Mouse (Mus musculus): ENCODE results near the gene Fggy. TPM values are rescaled to one million over a fixed set of nuclear protein-coding genes. Genes with fewer than 3 reads are reported as not detected.
A peak's percentile ranks its signal among the peaks of the same experiment; 100 is the strongest.

The Fggy gene
- polyA plus RNA-seq, 1 experiment from 2014 or later: 8.1 TPM

DNA sequence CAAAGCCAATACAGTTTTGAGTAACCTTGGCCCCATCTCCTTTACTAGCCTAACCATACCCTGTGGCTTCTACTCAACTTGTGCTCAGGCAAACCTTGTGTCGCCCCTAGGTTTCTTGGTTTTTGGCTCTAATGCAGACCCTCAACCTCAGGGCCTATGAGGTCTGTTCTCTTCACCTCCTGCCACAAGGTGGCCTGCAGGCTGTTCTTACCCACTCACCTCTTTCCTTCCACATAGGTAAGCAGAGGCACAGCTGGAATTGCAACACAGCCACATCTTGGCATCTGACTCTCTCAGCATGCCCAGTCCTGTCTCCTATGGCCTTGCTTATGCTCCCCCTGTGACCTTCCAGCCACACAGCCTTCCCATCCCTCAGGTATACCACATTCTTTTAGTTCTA lies 114.7 kb downstream of the Fggy start:
- Histone ChIP-seq H3K27ac (ENCODE audit: low read length) (no peak overlapping the region), H3K36me3 (ENCODE audit: control insufficient read depth, insufficient read depth, low read length) (no peaks in the 10 kb centered on the region), H3K9ac (replicated peaks; ENCODE audit: low read depth, low read length) (no peak overlapping the region), H3K9me3 (ENCODE audit: control insufficient read depth, low read depth, low read length) (no peaks in the 10 kb centered on the region), H3K4me2 (replicated peaks; ENCODE audit: low read depth, low read length) (no peak overlapping the region), H3K4me3 (ENCODE audit: low read depth, low read length) (no peak overlapping the region), H3K4me1 (ENCODE audit: control insufficient read depth, insufficient read depth, low read length) (no peaks in the 10 kb centered on the region), H3K27me3 (ENCODE audit: control insufficient read depth, insufficient read depth, low read length) (no peaks in the 10 kb centered on the region)
- WGBS: 93% methylated on average over 1 of the region's 1 CpGs
- no peak for ATAC-seq (ENCODE audit: insufficient number of reproducible peaks, insufficient read depth, low FRiP score, low read depth)

DNA sequence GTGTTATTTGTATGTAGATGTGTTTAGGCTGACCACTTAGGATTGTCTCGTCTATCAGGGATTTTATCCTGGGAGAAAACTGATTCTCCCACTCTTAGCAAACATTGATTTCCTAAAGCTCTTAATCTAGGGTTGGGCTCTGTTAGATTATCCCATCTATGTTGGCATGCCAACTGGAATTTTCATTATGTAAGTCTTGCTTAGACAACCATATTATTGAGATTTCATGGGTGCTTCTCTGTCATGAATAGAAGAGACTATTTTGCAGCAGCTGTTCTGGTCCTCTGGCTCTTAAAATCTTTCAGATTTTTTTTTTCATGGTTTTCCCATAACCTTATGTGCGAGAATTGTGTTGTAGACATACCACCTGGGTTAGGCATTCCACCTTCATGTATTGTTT lies 119.1 kb downstream of the Fggy start:
- no peak for ATAC-seq (ENCODE audit: insufficient number of reproducible peaks, insufficient read depth, low FRiP score, low read depth)
- WGBS: 82% methylated on average over 2 of the region's 2 CpGs

DNA sequence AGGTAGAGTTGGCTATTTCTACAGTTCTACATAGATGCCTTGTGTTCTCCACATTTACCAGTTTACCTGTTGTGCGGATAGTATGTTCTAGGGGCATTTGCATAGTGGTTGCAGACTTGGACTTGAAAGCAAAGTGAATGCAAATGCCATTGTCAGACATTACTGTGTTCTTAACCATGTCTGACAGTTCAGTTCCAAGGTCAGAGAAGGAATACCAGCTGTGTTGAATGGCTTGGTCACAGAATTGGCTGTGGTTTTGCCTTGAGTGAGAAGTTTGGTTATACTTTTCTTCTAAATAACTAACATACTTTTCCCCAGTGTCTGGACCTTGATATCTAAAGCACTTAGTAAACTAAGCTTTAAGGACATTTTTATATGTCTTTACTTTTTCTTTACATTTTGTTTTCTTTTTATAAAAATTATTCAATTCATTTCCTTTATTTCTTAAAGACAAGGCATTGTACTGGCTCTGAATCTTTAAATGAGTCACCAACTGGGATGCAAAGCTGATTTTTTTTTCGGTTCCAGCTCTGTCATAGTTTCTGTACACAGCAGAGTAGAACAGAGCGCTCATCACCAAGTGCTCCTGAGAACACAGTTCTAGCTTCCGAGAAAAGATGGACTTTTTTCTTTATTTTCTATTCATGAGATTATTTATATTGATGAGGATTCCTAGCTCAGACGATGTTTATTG lies 123.6 kb downstream of the Fggy start:
- Histone ChIP-seq H3K9ac (replicated peaks; ENCODE audit: low read depth, low read length) (no peak overlapping the region), H3K36me3 (ENCODE audit: control insufficient read depth, insufficient read depth, low read length) (no peaks in the 10 kb centered on the region), H3K27me3 (ENCODE audit: control insufficient read depth, insufficient read depth, low read length) (no peaks in the 10 kb centered on the region), H3K4me2 (replicated peaks; ENCODE audit: low read depth, low read length) (no peak overlapping the region), H3K4me3 (ENCODE audit: low read depth, low read length) (no peak overlapping the region), H3K27ac (ENCODE audit: low read length) (no peak overlapping the region), H3K4me1 (ENCODE audit: control insufficient read depth, insufficient read depth, low read length) (0 out of 2 replicates have a peak, but pooled peaks cover 4% of the 10 kb centered on the region), H3K9me3 (ENCODE audit: control insufficient read depth, low read depth, low read length) (no peaks in the 10 kb centered on the region)
- ATAC-seq (ENCODE audit: insufficient number of reproducible peaks, insufficient read depth, low FRiP score, low read depth): no peak
- 85% methylated on average over 5 of the region's 5 CpGs for WGBS

More for the DNA sequence above, 119.1 kb downstream of the Fggy start:
- no peaks in the 10 kb centered on the region for H3K9me3 ChIP-seq (ENCODE audit: control insufficient read depth, low read depth, low read length)
- no peaks in the 10 kb centered on the region for H3K27me3 ChIP-seq (ENCODE audit: control insufficient read depth, insufficient read depth, low read length)
- H3K36me3 ChIP-seq (ENCODE audit: control insufficient read depth, insufficient read depth, low read length): no peaks in the 10 kb centered on the region
- H3K27ac ChIP-seq (ENCODE audit: low read length): no peak overlapping the region
- no peak overlapping the region for H3K9ac ChIP-seq (replicated peaks; ENCODE audit: low read depth, low read length)
- no peaks in the 10 kb centered on the region for H3K4me1 ChIP-seq (ENCODE audit: control insufficient read depth, insufficient read depth, low read length)
- no peak overlapping the region for H3K4me2 ChIP-seq (replicated peaks; ENCODE audit: low read depth, low read length)
- H3K4me3 ChIP-seq (ENCODE audit: low read depth, low read length): no peak overlapping the region

DNA sequence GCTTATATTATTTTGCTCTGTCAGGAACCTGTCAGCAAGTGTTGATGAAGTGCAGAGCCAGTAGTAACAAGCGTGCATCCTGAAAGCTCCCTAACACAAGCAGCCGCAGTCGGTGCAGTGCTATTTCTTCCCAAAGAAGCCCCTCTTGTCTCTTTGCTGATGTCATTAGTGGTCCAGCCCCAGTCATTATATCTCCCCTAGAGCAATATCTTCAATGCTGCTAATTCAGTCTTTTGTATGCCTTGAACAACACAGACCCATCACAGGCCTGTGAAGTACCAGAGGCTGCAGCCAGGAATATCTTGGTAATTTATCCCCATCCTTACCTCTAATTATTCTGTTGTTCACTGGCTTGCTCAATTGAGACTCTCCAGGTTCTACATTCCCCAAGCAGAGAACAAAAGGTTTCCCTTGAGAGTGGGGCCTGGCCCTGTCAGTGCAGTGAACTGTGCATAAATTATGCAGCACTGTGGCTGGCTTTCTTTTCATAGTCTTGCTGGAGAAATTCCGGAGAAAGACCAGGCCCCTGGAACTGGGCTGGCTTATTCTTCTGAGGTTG lies 127.3 kb downstream of the Fggy start:
- Histone ChIP-seq H3K9me3 (ENCODE audit: control insufficient read depth, low read depth, low read length) (no peaks in the 10 kb centered on the region), H3K4me2 (replicated peaks; ENCODE audit: low read depth, low read length) (no peak overlapping the region), H3K36me3 (ENCODE audit: control insufficient read depth, insufficient read depth, low read length) (no peaks in the 10 kb centered on the region), H3K27ac (ENCODE audit: low read length) (peak overlapping the region; percentile 72; the same call in 1 of the 2 replicates), H3K27me3 (ENCODE audit: control insufficient read depth, insufficient read depth, low read length) (no peaks in the 10 kb centered on the region), H3K4me3 (ENCODE audit: low read depth, low read length) (no peak overlapping the region), H3K9ac (replicated peaks; ENCODE audit: low read depth, low read length) (no peak overlapping the region), H3K4me1 (ENCODE audit: control insufficient read depth, insufficient read depth, low read length) (0 out of 2 replicates have a peak, but pooled peaks cover 4% of the 10 kb centered on the region)
- ATAC-seq (ENCODE audit: insufficient number of reproducible peaks, insufficient read depth, low FRiP score, low read depth): peak; percentile 81
- 32% methylated on average over 4 of the region's 4 CpGs for WGBS

DNA sequence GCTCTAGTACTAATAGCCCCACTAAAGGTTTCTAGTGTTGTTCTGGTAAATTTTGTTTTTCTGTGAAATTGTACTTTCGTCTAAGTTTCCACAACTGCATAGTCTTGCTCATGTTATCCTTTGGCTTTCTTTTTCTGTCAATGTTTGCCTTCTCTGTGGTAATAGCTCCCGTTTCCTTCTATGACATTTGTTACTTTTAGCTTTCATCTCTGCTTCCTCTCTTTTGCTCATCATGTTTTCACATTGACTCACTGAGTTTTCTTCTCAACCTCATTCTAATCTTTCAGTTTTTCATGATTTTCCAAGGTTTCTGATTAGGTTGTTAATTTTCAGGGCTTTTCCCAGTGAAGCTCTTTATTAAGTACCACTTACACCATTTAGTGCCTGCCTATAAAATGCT lies 129.5 kb downstream of the Fggy start:
- 81% methylated on average over 2 of the region's 2 CpGs for WGBS
- no peak overlapping the region for H3K27ac ChIP-seq (ENCODE audit: low read length)
- H3K4me1 ChIP-seq (ENCODE audit: control insufficient read depth, insufficient read depth, low read length): 0 out of 2 replicates have a peak, but pooled peaks cover 4% of the 10 kb centered on the region
- no peaks in the 10 kb centered on the region for H3K27me3 ChIP-seq (ENCODE audit: control insufficient read depth, insufficient read depth, low read length)
- H3K4me2 ChIP-seq (replicated peaks; ENCODE audit: low read depth, low read length): no peak overlapping the region
- H3K4me3 ChIP-seq (ENCODE audit: low read depth, low read length): no peak overlapping the region
- no peaks in the 10 kb centered on the region for H3K9me3 ChIP-seq (ENCODE audit: control insufficient read depth, low read depth, low read length)
- H3K36me3 ChIP-seq (ENCODE audit: control insufficient read depth, insufficient read depth, low read length): no peaks in the 10 kb centered on the region
- ATAC-seq (ENCODE audit: insufficient number of reproducible peaks, insufficient read depth, low FRiP score, low read depth): no peak
- no peak overlapping the region for H3K9ac ChIP-seq (replicated peaks; ENCODE audit: low read depth, low read length)

DNA sequence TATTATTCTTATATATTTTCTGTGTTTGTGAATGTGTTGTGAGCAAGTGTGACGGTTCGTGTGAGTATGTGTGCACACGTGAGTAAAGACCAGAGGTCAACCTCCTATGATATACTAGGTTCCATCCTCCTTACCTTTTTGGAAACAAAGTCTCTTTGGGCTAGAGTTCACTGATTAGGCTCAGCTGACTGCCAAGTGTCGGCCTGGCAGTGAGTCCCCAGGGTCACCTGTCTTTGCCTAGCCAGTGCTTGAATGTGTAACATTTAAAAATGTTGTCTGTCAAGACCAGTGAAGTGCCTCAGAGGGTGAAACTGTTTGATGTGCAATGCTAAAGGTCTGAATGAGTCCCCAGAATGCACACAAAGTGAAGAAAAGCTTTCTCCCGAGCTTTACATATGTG lies 130.0 kb downstream of the Fggy start:
- Histone ChIP-seq H3K4me3 (ENCODE audit: low read depth, low read length) (no peak overlapping the region), H3K9ac (replicated peaks; ENCODE audit: low read depth, low read length) (no peak overlapping the region), H3K4me2 (replicated peaks; ENCODE audit: low read depth, low read length) (no peak overlapping the region), H3K27me3 (ENCODE audit: control insufficient read depth, insufficient read depth, low read length) (no peaks in the 10 kb centered on the region), H3K36me3 (ENCODE audit: control insufficient read depth, insufficient read depth, low read length) (no peaks in the 10 kb centered on the region), H3K27ac (ENCODE audit: low read length) (no peak overlapping the region), H3K9me3 (ENCODE audit: control insufficient read depth, low read depth, low read length) (no peaks in the 10 kb centered on the region), H3K4me1 (ENCODE audit: control insufficient read depth, insufficient read depth, low read length) (0 out of 2 replicates have a peak, but pooled peaks cover 4% of the 10 kb centered on the region)
- no peak for ATAC-seq (ENCODE audit: insufficient number of reproducible peaks, insufficient read depth, low FRiP score, low read depth)
- 85% methylated on average over 5 of the region's 5 CpGs for WGBS

DNA sequence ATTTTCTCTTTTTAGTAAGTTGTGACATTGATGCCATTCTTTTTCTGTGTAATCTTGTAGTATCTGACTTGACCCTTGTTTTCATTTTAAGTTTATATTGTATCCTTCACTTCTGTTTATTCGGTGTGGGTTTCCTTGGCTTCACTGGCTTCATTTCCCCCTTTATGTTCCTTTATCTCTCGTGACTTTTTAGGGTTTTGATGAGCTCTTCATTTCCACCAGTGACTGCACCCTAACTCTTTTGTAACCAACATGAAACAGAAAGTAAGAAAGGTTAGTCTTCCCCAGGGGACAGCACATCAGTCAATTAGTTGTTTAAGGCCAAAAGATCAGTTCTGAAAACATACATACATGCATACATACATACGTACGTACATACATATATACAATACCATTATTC lies 130.9 kb downstream of the Fggy start:
- H3K27me3 ChIP-seq (ENCODE audit: control insufficient read depth, insufficient read depth, low read length): no peaks in the 10 kb centered on the region
- ATAC-seq (ENCODE audit: insufficient number of reproducible peaks, insufficient read depth, low FRiP score, low read depth): no peak
- no peak overlapping the region for H3K9ac ChIP-seq (replicated peaks; ENCODE audit: low read depth, low read length)
- WGBS: 88% methylated on average over 4 of the region's 4 CpGs
- H3K4me3 ChIP-seq (ENCODE audit: low read depth, low read length): no peak overlapping the region
- no peak overlapping the region for H3K4me2 ChIP-seq (replicated peaks; ENCODE audit: low read depth, low read length)
- H3K27ac ChIP-seq (ENCODE audit: low read length): no peak overlapping the region
- H3K9me3 ChIP-seq (ENCODE audit: control insufficient read depth, low read depth, low read length): no peaks in the 10 kb centered on the region
- H3K4me1 ChIP-seq (ENCODE audit: control insufficient read depth, insufficient read depth, low read length): 0 out of 2 replicates have a peak, but pooled peaks cover 4% of the 10 kb centered on the region
- H3K36me3 ChIP-seq (ENCODE audit: control insufficient read depth, insufficient read depth, low read length): no peaks in the 10 kb centered on the region

DNA sequence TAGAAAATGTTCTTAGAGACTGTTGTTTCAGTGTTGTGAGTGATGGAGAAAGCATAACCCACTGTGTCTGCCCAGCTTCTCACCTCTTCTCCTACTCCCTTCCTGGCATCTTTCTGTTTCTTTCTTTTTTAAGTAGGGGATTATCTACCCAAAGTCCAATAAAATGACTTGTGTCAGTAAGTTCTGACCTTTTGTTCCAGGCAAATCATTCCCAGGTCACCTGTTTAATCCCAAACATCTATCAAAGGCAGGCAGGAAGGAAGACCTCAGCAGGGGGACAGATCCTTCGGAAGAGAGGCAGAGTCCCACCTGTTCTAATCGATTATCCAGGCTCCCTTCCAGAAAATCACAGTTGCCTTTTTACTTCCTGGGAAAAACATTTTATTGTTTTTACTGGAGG lies 143.1 kb downstream of the Fggy start:
- no peaks in the 10 kb centered on the region for H3K9me3 ChIP-seq (ENCODE audit: control insufficient read depth, low read depth, low read length)
- H3K9ac ChIP-seq (replicated peaks; ENCODE audit: low read depth, low read length): no peak overlapping the region
- no peak overlapping the region for H3K27ac ChIP-seq (ENCODE audit: low read length)
- H3K4me2 ChIP-seq (replicated peaks; ENCODE audit: low read depth, low read length): no peak overlapping the region
- no peak for ATAC-seq (ENCODE audit: insufficient number of reproducible peaks, insufficient read depth, low FRiP score, low read depth)
- no peaks in the 10 kb centered on the region for H3K27me3 ChIP-seq (ENCODE audit: control insufficient read depth, insufficient read depth, low read length)
- 55% methylated on average over 2 of the region's 2 CpGs for WGBS
- no peaks in the 10 kb centered on the region for H3K4me1 ChIP-seq (ENCODE audit: control insufficient read depth, insufficient read depth, low read length)
- no peaks in the 10 kb centered on the region for H3K36me3 ChIP-seq (ENCODE audit: control insufficient read depth, insufficient read depth, low read length)
- no peak overlapping the region for H3K4me3 ChIP-seq (ENCODE audit: low read depth, low read length)
